Comparison of ENCODE assay signal across 25 mouse cellular contexts in genomic region chrX:92710279-92710678, GRCm38 (mm10).
"Had no signal": no experiment of that assay in that cellular context is flagged by ENCODE, and none has a peak within 500 bp of the region (broad histone marks: within the 10 kb centered on the region; RNA-seq: fewer than 3 reads in every experiment).

No protein-coding gene starts in this region.

- H3K4me2 ChIP-seq: heart, embryonic 11.5 days; heart, embryonic 13.5 days; heart, embryonic 15.5 days; hindbrain, embryonic 13.5 days; hindbrain, embryonic 15.5 days; limb, embryonic 13.5 days; limb, embryonic 15.5 days; liver, embryonic 12.5 days had no signal

- H3K4me3 ChIP-seq: heart, adult 2 months; heart, embryonic 13.5 days; heart, embryonic 15.5 days; hindbrain, embryonic 13.5 days; hindbrain, embryonic 15.5 days; layer of hippocampus, adult 2 months; limb, embryonic 13.5 days; limb, embryonic 15.5 days; liver, embryonic 12.5 days had no signal

- H3K36me3 ChIP-seq: heart, embryonic 13.5 days; heart, embryonic 15.5 days; hindbrain, embryonic 13.5 days; hindbrain, embryonic 15.5 days; limb, embryonic 13.5 days; limb, embryonic 15.5 days; liver, embryonic 12.5 days had no signal

- H3K9ac ChIP-seq: heart, embryonic 13.5 days; heart, embryonic 15.5 days; hindbrain, embryonic 13.5 days; hindbrain, embryonic 15.5 days; limb, embryonic 13.5 days; limb, embryonic 15.5 days; liver, embryonic 12.5 days; liver, embryonic 14.5 days had no signal

- H3K9me3 ChIP-seq: heart, embryonic 13.5 days; heart, embryonic 15.5 days; hindbrain, embryonic 13.5 days; hindbrain, embryonic 15.5 days; limb, embryonic 13.5 days; limb, embryonic 15.5 days; liver, embryonic 12.5 days had no signal

- H3K27me3 ChIP-seq: heart, embryonic 13.5 days; heart, embryonic 15.5 days; hindbrain, embryonic 13.5 days; hindbrain, embryonic 15.5 days; limb, embryonic 13.5 days; limb, embryonic 15.5 days; liver, embryonic 12.5 days had no signal

- H3K27ac ChIP-seq: heart, adult 2 months; heart, embryonic 13.5 days; heart, embryonic 15.5 days; hindbrain, embryonic 13.5 days; hindbrain, embryonic 15.5 days; hindbrain, postnatal 0 days; layer of hippocampus, adult 2 months; limb, embryonic 13.5 days; limb, embryonic 15.5 days; liver, embryonic 12.5 days; liver, embryonic 14.5 days had no signal

- DNase-seq: gastrocnemius, postnatal 14 days; gastrocnemius, postnatal 36 days; heart, adult 11 months; heart, adult 2 months; heart, postnatal 14 days; heart, postnatal 36 days; kidney, adult 11 months; kidney, adult 8-10 months; kidney, postnatal 10 days; kidney, postnatal 25 days; kidney, postnatal 4 days; layer of hippocampus, postnatal 36 days; left cerebral cortex, postnatal 4 days had no signal

- H3K4me1 ChIP-seq: heart, embryonic 13.5 days; heart, embryonic 15.5 days; hindbrain, embryonic 13.5 days; hindbrain, embryonic 15.5 days; limb, embryonic 13.5 days; limb, embryonic 15.5 days; liver, embryonic 12.5 days had no signal

- ATAC-seq: hindbrain, postnatal 0 days; intestine, embryonic 16.5 days; liver, embryonic 12.5 days had no signal
